Mouse (Mus musculus) gastrocnemius, postnatal 4 days (tissue): ENCODE measurements at regions not wholly inside any gene's neighbourhood (a gene's known extent, or its start where the extent isn't known, plus 50 kb on each side); places are given as distances from the start of the nearest gene placed in this dataset.

Experiments used
- DNase-seq, 2 experiments: peaks; one replicate each; pipeline ENCODE4 v3.0.0; 2021 to 2022; ENCODE audit warnings: low spot score in 2 of 2, mixed read lengths in 2 of 2

GRCm38 (mm10) chr14:61694796-61695195, 87.5 kb downstream of the Kcnrg start:
- DNase-seq, result no peak

GRCm38 (mm10) chr14:61696290-61696842, 89.1 kb downstream of the Kcnrg start:
- DNase-seq, result no peak

DNA sequence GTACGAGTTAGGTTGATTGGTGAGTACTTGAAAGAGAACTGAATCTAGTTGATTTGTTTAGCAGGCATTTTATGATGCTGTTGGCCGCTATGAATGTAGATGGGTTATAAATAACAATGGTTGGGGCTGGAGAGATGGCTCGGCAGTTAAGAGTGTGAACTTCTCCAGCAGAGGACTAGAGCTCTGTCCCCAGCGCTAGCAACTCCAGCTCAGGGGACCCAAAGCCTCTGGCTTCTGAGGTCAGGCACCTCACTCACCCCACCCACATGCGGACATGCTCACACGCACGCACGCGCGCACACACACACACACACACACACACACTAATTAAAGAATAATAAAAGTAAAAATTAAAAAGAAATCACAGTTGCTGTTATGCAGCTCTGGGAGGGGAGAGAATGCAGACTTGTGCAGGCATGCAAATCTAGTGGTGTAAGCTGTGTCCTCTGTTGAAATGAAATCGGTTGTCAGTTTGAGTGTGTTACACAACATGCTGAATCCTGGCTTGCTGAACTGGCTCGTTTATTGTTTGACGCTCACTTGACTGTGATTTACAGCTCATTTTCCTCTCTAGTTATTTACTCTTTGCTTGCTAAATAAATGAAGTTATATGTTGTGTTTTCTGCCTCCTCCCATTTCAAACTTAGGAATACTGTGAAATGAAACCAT, 89.8 kb downstream of the Kcnrg start:
- DNase-seq, result no peak

GRCm38 (mm10) chr14:61697704-61698103, 90.4 kb downstream of the Kcnrg start:
- no peak for DNase-seq

DNA sequence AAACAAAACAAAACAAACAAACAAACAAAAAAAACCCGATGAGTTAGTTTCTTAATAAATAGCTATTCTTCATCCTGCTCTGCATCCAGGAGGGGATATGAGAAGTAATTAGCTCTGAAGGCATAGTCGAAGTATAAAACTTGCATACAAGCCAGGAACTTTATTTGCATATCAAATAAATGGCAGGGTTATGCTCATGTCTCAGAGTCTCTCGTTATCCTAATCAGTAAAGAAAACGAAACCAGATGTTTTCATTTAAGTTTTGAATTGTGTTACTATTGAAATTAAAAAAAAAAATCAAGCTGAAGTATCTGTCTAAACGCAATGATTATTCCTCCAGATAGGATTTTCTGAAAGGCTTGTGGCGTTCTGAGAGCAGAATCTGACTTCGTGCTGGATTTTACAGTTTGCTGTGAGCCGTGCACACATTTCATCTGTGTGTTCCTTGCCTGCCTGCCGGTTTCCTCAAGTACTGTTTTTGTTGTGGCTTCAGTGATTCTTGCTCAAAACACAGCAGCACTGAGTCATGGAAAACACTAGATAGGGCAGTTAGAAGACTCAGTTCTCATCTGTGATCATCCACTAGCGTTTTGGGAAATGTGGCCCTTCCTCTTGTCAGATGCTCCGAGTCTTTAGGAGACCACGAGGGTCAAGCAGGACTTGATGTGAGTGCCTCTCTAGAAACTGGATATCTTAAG, 91.2 kb downstream of the Kcnrg start:
- no peak for DNase-seq

GRCm38 (mm10) chr14:61699638-61700037, 92.4 kb downstream of the Kcnrg start:
- no peak for DNase-seq

DNA sequence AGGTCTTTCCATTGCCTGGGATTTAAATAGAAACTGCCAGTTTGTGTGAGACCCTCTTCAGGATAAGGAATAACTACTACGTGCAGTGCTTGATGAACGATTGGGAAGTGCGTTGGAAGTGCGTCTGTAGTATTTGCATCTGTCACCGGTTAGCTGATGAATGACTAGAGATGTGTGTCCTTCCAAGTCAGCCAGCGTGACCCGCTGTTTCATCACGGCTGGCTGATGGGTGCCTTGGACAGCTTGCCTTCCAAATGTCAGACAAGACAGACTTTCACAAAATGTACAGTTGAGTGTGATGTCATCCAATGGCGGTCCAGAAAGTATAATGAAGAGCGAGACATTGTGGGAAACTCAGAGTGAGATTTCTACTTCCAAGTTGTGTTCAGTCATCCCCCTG, 93.9 kb downstream of the Kcnrg start:
- no peak for DNase-seq

GRCm38 (mm10) chr14:61703916-61704315, 96.7 kb downstream of the Kcnrg start:
- no peak for DNase-seq

DNA sequence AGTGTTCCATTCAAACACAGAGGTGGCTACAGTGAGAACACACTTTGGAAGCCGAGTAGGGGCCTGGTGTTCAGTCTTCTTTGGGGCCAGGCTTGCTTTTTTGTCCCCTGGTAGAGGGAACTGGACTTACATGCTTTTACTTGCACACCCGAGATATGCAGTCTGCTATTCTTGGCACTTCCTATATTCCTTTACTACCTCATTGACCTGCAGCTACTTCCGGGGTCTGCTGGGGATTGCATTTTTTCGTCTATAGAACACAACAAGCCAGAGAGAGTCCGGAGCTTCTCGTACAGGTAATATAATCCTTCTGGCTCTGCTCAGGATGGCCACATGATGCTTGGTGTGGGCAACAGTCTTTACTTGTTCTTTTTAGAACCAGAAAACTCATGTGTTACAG, 99.7 kb downstream of the Kcnrg start:
- no peak for DNase-seq

DNA sequence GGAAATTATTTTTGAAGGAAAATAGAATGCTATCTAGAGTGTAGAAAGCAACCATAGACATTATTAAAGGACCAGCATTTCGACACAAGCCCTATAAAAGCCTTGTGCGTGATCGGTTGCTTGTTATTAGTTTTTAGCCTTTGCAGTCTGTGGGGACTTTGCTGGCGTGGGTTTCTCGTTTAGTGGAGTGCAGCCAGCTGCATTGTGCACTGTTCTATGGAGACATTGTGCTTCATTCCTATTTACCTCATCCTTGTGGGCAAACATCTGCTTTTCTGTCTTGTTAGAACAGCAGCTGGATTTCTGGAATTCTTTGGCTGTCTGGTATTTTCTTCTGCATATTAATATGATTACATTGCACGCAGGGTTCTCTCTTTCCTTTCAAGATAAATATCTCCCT, 101.1 kb downstream of the Kcnrg start:
- DNase-seq, result peak in 1 of 2 experiments; percentile 56

- DNase-seq, result no peak
Measured at GRCm38 (mm10) chr14:61715746-61716145, 108.5 kb downstream of the Kcnrg start.

GRCm38 (mm10) chr14:61718392-61719124, 111.3 kb downstream of the Kcnrg start:
- DNase-seq, result no peak

GRCm38 (mm10) chr14:61721302-61721701, 114.0 kb downstream of the Kcnrg start:
- DNase-seq, result no peak

DNA sequence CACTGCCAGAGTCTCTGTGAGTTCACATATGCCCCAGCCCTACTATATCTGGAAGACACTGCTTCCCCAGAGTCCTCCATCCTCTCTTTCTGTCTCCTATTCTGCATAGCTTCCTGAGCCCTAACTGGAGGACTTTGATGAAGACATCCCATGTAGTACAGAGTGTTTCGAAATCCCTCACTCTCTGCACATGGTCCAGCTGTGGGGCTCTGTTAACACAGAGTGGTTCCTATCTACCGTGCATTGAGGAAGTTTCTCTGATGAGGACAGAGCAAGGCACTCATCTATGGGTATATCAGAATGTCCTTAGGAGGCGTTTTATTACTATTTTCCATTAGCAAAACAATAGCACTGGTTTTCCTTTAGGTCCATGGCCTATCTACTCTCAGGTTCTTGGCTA, 117.7 kb downstream of the Kcnrg start:
- DNase-seq, result no peak

- DNase-seq, result no peak
Measured at GRCm38 (mm10) chr14:61728562-61728961, 121.3 kb downstream of the Kcnrg start.

GRCm38 (mm10) chr14:61735541-61735940, 128.3 kb downstream of the Kcnrg start:
- DNase-seq, result no peak

DNA sequence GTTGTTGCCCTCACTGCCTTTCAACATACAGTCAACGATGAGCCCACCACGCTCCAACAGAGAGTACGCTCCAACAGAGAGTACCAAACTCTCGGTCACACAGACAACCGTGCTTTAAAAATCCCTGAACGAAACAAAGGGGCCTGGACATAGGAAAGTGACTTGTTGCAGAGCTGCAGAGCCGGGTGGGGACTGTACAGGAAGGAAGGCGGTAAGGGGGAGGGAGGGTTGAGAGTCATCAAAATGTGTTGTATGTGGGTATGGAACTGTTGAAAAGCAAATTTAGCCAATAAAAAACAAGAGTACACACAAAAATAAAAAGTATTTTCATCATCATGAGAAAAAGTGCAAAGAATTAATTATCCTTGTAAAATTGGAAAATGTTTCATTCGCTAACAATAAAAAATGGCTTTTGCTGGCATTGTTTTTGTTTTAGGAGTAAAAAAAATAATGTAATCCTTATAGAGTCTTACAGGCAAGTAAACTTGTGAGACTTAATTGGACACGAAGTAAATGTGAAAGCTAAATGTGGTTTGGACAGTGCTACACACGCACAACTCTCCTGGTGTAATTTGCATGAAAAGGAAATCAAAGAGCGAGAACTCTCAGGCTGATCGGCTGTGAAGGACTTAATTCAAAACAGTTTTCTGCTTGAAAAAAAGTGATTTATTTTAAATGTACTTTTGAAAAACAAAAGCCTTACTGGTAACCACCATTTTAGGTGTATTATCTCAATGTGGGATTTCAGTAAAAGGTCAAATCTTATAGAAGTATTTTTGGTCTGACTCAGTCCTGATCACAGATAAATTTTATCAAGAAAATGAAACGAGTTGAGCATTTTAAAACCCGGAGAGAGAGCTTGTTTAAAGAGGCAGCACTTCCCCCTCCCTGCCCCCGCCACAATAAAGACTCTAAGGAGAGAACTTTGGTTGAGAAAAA, 129.4 kb downstream of the Kcnrg start:
- DNase-seq, result no peak

DNA sequence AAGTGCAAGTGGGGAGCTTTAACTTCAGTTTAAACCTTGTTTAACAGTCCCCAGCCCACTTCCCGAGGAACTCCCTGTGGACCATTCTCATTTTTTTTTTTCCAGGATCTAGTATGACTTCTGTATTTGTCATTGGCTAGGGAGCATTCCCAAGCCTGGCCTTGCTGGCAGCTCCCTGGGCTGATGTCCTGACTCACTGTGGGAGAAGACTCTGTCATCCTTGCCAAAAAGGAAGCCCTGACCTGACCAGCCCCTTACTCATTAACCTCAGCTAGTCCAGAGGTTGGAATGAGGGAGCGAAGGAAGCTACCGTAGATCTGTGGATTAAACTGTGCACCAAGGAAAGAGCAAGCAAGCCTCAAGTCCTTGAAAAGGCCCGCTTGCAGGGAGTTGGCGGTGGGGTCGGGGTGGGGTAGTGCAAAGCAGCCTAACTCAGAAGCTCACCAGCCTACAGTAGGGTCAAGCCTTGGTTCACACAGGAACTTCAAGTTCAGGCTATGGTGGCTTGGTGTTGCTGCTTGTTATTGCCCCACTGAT, 130.3 kb downstream of the Kcnrg start:
- DNase-seq, result no peak

GRCm38 (mm10) chr14:61739453-61739852, 132.2 kb downstream of the Kcnrg start:
- DNase-seq, result no peak

GRCm38 (mm10) chr14:61743855-61744408, 136.7 kb downstream of the Kcnrg start:
- no peak for DNase-seq
